Mouse (Mus musculus) embryonic facial prominence, embryonic 14.5 days (tissue): Measurements from ENCODE around the gene Hivep2. TPM values are rescaled to one million over a fixed set of nuclear protein-coding genes. Genes with fewer than 3 reads are reported as not detected.

Experiments
- ATAC-seq: fragments of 200-750 bp; cut with Nextera tagmentation; 2 replicates; pipeline ENCODE4 v1.8.0; 2017; ENCODE audit warnings: low read depth, moderate number of reproducible peaks, moderate TSS enrichment
- DNase-seq: peaks from one replicate; pipeline ENCODE4 v3.0.0-alpha.2; 2015; ENCODE audit warnings: low spot score
- H3K27ac ChIP-seq: fragments of 300-500 bp; sonication (generic); replicated peaks from 2 replicates; pipeline ENCODE4 v1.5.1; 2014; ENCODE audit warnings: low read depth, mild to moderate bottlenecking, low read length, moderate library complexity
- H3K27me3 ChIP-seq: fragments of 300-500 bp; sonication (generic); replicated peaks from 2 replicates; pipeline ENCODE4 v1.6.1; 2014; ENCODE audit warnings: low read length; ENCODE audit not compliant: control insufficient read depth, insufficient read depth
- H3K36me3 ChIP-seq: fragments of 300-500 bp; sonication (generic); 2 replicates; pipeline ENCODE4 v1.6.1; 2014; ENCODE audit warnings: low read length, mixed read lengths; ENCODE audit not compliant: control insufficient read depth, insufficient read depth
- H3K4me1 ChIP-seq: fragments of 300-500 bp; sonication (generic); 2 replicates; pipeline ENCODE4 v1.6.1; 2014; ENCODE audit warnings: antibody characterized with exemption, low read length; ENCODE audit not compliant: control insufficient read depth, insufficient read depth
- H3K4me2 ChIP-seq: fragments of 300-500 bp; sonication (generic); 2 replicates; pipeline ENCODE4 v1.6.1; 2014; ENCODE audit warnings: low read depth, mild to moderate bottlenecking, low read length, moderate library complexity, mixed read lengths
- H3K4me3 ChIP-seq: fragments of 300-500 bp; sonication (generic); 2 replicates; pipeline ENCODE4 v1.5.1; 2014; ENCODE audit warnings: low read depth, mild to moderate bottlenecking, low read length
- H3K9ac ChIP-seq: fragments of 300-500 bp; sonication (generic); 2 replicates; pipeline ENCODE4 v1.6.1; 2014; ENCODE audit warnings: low read depth, mild to moderate bottlenecking, low read length, moderate library complexity, mixed read lengths
- H3K9me3 ChIP-seq: fragments of 300-500 bp; sonication (generic); 2 replicates; pipeline ENCODE4 v1.6.1; 2016; ENCODE audit warnings: low read length; ENCODE audit not compliant: control insufficient read depth
- WGBS: fragments of 180-500 bp; shearing (Covaris S2); extraction: QIAGEN DNeasy Blood & Tissue Kit; methylation state at CpG from one replicate; pipeline ENCODE4 v1.1.7; 2014; 5-methylcytosine and 5-hydroxymethylcytosine counted together
- polyA plus RNA-seq: library from polyadenylated mRNA; unstranded; fragments of >200 nt; fragmentation: Nextera tagmentation; extraction: Ambion mirVana; gene quantifications from 2 replicates; pipeline ENCODE4 v1.2.1, GENCODE M21; 2014

Gene Hivep2
- polyA plus RNA-seq, 1 experiment from 2014 or later, result 14.8 TPM

- Histone ChIP-seq H3K4me2 (no peak overlapping the region), H3K36me3 (no peaks in the 10 kb centered on the region), H3K27me3 (no peaks in the 10 kb centered on the region), H3K27ac (no peak overlapping the region), H3K9me3 (no peaks in the 10 kb centered on the region), H3K9ac (no peak overlapping the region), H3K4me3 (no peak overlapping the region), H3K4me1 (no peaks in the 10 kb centered on the region)
- WGBS, result 78% methylated on average over 9 of the region's 9 CpGs
- no peak for DNase-seq
- ATAC-seq, result no peak
These were observed 111.0 kb downstream of the Hivep2 start for GRCm38 (mm10) chr10:14076880-14077279.

GRCm38 (mm10) chr10:14080830-14081229 lies 115.0 kb downstream of the Hivep2 start:
- Histone ChIP-seq H3K9me3 (no peaks in the 10 kb centered on the region), H3K4me1 (no peaks in the 10 kb centered on the region), H3K27me3 (no peaks in the 10 kb centered on the region), H3K9ac (no peak overlapping the region), H3K4me3 (no peak overlapping the region), H3K27ac (no peak overlapping the region), H3K4me2 (no peak overlapping the region), H3K36me3 (no peaks in the 10 kb centered on the region)
- 81% methylated on average over 6 of the region's 6 CpGs for WGBS
- ATAC-seq (no peak), DNase-seq (no peak)

- Histone ChIP-seq H3K36me3 (no peaks in the 10 kb centered on the region), H3K9ac (no peak overlapping the region), H3K4me3 (no peak overlapping the region), H3K27me3 (no peaks in the 10 kb centered on the region), H3K9me3 (no peaks in the 10 kb centered on the region), H3K4me1 (no peaks in the 10 kb centered on the region), H3K27ac (no peak overlapping the region), H3K4me2 (no peak overlapping the region)
- 71% methylated on average over 3 of the region's 3 CpGs for WGBS
- ATAC-seq, result no peak
- DNase-seq, result no peak
These were observed 115.9 kb downstream of the Hivep2 start for GRCm38 (mm10) chr10:14081824-14082223.

- H3K4me1 ChIP-seq, result no peaks in the 10 kb centered on the region
- 84% methylated on average over 2 of the region's 3 CpGs for WGBS
- no peak for ATAC-seq
These were observed 116.4 kb downstream of the Hivep2 start for GRCm38 (mm10) chr10:14082275-14082674.

GRCm38 (mm10) chr10:14085241-14085659 lies 119.4 kb downstream of the Hivep2 start:
- 78% methylated on average over 12 of the region's 12 CpGs for WGBS
- no peak; the same call in 1 of the 2 replicates for ATAC-seq
- Histone ChIP-seq H3K9ac (no peak overlapping the region), H3K27me3 (no peaks in the 10 kb centered on the region), H3K4me3 (no peak overlapping the region), H3K4me2 (no peak overlapping the region), H3K9me3 (no peaks in the 10 kb centered on the region), H3K27ac (no peak overlapping the region), H3K4me1 (no peaks in the 10 kb centered on the region), H3K36me3 (no peaks in the 10 kb centered on the region)
- no peak for DNase-seq

More at GRCm38 (mm10) chr10:14082275-14082674, 116.4 kb downstream of the Hivep2 start:
- Histone ChIP-seq H3K36me3 (no peaks in the 10 kb centered on the region), H3K4me2 (no peak overlapping the region), H3K4me3 (no peak overlapping the region), H3K27me3 (no peaks in the 10 kb centered on the region), H3K27ac (no peak overlapping the region), H3K9ac (no peak overlapping the region), H3K9me3 (no peaks in the 10 kb centered on the region)
- no peak for DNase-seq

GRCm38 (mm10) chr10:14085882-14086515 lies 120.1 kb downstream of the Hivep2 start:
- no peaks in the 10 kb centered on the region for H3K4me1 ChIP-seq
- ATAC-seq (no peak), DNase-seq (peak; percentile 18)
- peak overlapping the region; percentile 36; the same call in 1 of the 2 replicates for H3K27ac ChIP-seq
- H3K4me2 ChIP-seq, result peak overlapping the region; percentile 10; the same call in 1 of the 2 replicates
- H3K36me3 ChIP-seq, result no peaks in the 10 kb centered on the region
- H3K27me3 ChIP-seq, result no peaks in the 10 kb centered on the region
- H3K9me3 ChIP-seq, result no peaks in the 10 kb centered on the region
- no peak overlapping the region for H3K4me3 ChIP-seq
- no peak overlapping the region for H3K9ac ChIP-seq
- 65% methylated on average over 10 of the region's 10 CpGs for WGBS

- Histone ChIP-seq H3K9ac (no peak overlapping the region), H3K27me3 (no peaks in the 10 kb centered on the region), H3K4me2 (no peak overlapping the region), H3K27ac (no peak overlapping the region), H3K36me3 (no peaks in the 10 kb centered on the region), H3K4me1 (no peaks in the 10 kb centered on the region), H3K9me3 (peaks cover 5% of the 10 kb centered on the region; the same call in 1 of the 2 replicates), H3K4me3 (no peak overlapping the region)
- no peak for DNase-seq
- 71% methylated on average over 7 of the region's 7 CpGs for WGBS
- ATAC-seq, result no peak
These were observed 121.4 kb downstream of the Hivep2 start for GRCm38 (mm10) chr10:14087316-14087715.

- ATAC-seq (no peak), DNase-seq (peak; percentile 31)
- H3K27me3 ChIP-seq, result no peaks in the 10 kb centered on the region
- H3K36me3 ChIP-seq, result no peaks in the 10 kb centered on the region
- WGBS, result 52% methylated on average over 9 of the region's 9 CpGs
- H3K27ac ChIP-seq, result no peak overlapping the region
- no peaks in the 10 kb centered on the region for H3K4me1 ChIP-seq
- H3K9ac ChIP-seq, result no peak overlapping the region
- H3K9me3 ChIP-seq, result peaks cover 7% of the 10 kb centered on the region; the same call in 1 of the 2 replicates
- H3K4me2 ChIP-seq, result no peak overlapping the region
- no peak overlapping the region for H3K4me3 ChIP-seq
These were observed 123.6 kb downstream of the Hivep2 start for GRCm38 (mm10) chr10:14089488-14089887.

GRCm38 (mm10) chr10:14094033-14094432 lies 128.2 kb downstream of the Hivep2 start:
- ATAC-seq, result no peak
- WGBS, result 81% methylated on average over 4 of the region's 4 CpGs
- H3K27me3 ChIP-seq, result no peaks in the 10 kb centered on the region

More at GRCm38 (mm10) chr10:14094033-14094432, 128.2 kb downstream of the Hivep2 start:
- no peak for DNase-seq
- Histone ChIP-seq H3K4me2 (no peak overlapping the region), H3K27ac (no peak overlapping the region), H3K4me1 (no peaks in the 10 kb centered on the region), H3K9ac (no peak overlapping the region), H3K4me3 (no peak overlapping the region), H3K36me3 (no peaks in the 10 kb centered on the region), H3K9me3 (peaks cover 7% of the 10 kb centered on the region; the same call in 1 of the 2 replicates)
